Mouse (Mus musculus): ENCODE measurements at regions not wholly inside any gene's neighbourhood (a gene's known extent, or its start where the extent isn't known, plus 50 kb on each side); places are given as distances from the start of the nearest gene placed in this dataset.
A peak's percentile ranks its signal among the peaks of the same experiment; 100 is the strongest.

DNA sequence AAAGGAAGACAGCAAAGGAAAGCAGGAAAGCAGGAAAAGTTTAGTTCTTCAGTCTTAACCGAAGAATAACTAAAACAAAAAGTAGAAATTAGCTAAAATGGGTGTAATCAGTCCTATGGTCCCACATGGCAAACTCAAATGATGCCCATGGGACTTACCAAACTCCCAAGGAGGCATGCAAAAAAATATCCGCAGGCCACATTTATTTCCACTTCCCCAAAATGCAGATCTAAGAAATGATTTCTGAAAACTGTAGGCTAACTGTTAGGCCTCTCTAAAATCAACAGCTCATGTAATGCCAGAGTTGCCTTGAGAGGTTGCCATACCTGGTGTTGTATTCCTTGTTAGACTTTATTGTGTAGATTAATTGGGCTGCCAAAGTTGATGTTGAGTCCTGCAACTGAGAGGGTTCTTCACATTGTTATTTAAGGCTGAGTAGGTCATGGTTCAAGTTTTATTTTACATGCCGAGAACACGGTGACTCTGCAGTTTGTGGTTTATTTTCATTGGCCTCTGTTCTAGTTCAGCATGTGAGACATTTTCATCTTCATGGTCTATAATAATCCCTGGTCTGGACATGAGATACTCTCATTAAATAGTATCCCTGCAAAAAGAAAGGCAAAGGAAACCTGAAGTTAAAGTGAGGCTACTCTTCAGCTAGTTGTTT, 164.0 kb upstream of the Slc8a1 start (continued):
- no peak for TF ChIP-seq USF1 (IDR thresholded peaks at IDR 0.05; ENCODE audit: low read depth, low read length)
- TF ChIP-seq EP300 (IDR thresholded peaks at IDR 0.05; ENCODE audit: low read length), result peak; percentile 58
- TF ChIP-seq JUN (IDR thresholded peaks at IDR 0.05; ENCODE audit: insufficient read depth, low read depth, low read length), result no peak
- TF ChIP-seq RAD21 (IDR thresholded peaks at IDR 0.05; ENCODE audit: low read depth, low read length), result no peak
- TF ChIP-seq GABPA (IDR thresholded peaks at IDR 0.05; ENCODE audit: insufficient replicate concordance, low read depth, low read length), result no peak
- TF ChIP-seq BHLHE40 (IDR thresholded peaks at IDR 0.05; ENCODE audit: low read depth, low read length), result no peak
- TF ChIP-seq JUND (conservative IDR thresholded peaks at IDR 0.05; ENCODE audit: low read depth, low read length), result no peak

- peaks cover 0 to 23% of the 10 kb centered on the region in 2 experiments; a peak in 2 of 4 replicates for H3K4me1 ChIP-seq (ENCODE audit: control insufficient read depth in 1 of 2, insufficient read depth in 2 of 2)
- no peaks in the 10 kb centered on the region for H3K27me3 ChIP-seq (replicated peaks)
- H3K4me3 ChIP-seq (replicated peaks in 1 of 3; ENCODE audit: low read depth in 2 of 3, low read length in 2 of 3, poor library complexity in 1 of 3), result no peak overlapping the region
- H3K27ac ChIP-seq (ENCODE audit: insufficient read depth, low read depth), result no peak overlapping the region
- no peak overlapping the region for H3K9ac ChIP-seq (ENCODE audit: insufficient read depth, low read depth)
- dilution Hi-C loops (cut with MboI; ENCODE audit: extremely low pct_ligation_motif_present, extremely low pct_unique_long_range_greater_than_20kb, low sequenced_read_pairs), result no loop called here
- peaks cover 3% of the 10 kb centered on the region for H3K9me3 ChIP-seq (replicated peaks; ENCODE audit: low read length)
- no peak for DNase-seq (ENCODE audit: extremely low read depth)
- no peaks in the 10 kb centered on the region for H3K79me2 ChIP-seq (replicated peaks; ENCODE audit: control insufficient read depth, extremely low read depth, insufficient read depth, poor library complexity, severe bottlenecking)
- in situ Hi-C loops (cut with MboI; ENCODE audit: low pct_ligation_motif_present, low pct_unique_long_range_greater_than_20kb, low sequenced_read_pairs), result no loop called here
- H3K4me2 ChIP-seq (ENCODE audit: insufficient read depth, low read depth, poor library complexity, severe bottlenecking), result no peak overlapping the region
- TF ChIP-seq CTCF (conservative IDR thresholded peaks at IDR 0.05 in 1 of 2, IDR thresholded peaks at IDR 0.05 in 1 of 2; ENCODE audit: low read depth in 2 of 2, low read length in 2 of 2) (no peak), USF2 (conservative IDR thresholded peaks at IDR 0.05; ENCODE audit: low read depth, low read length) (no peak), ZC3H11A (IDR thresholded peaks at IDR 0.05; ENCODE audit: low read depth, low read length) (no peak), NELFE (IDR thresholded peaks at IDR 0.05; ENCODE audit: low read depth, low read length) (no peak), SIN3A (IDR thresholded peaks at IDR 0.05; ENCODE audit: low read length) (no peak), CHD2 (IDR thresholded peaks at IDR 0.05; ENCODE audit: low read length) (no peak), ZMIZ1 (IDR thresholded peaks at IDR 0.05; ENCODE audit: low read depth, low read length) (no peak), JUND (conservative IDR thresholded peaks at IDR 0.05; ENCODE audit: low read depth, low read length) (no peak), RCOR1 (conservative IDR thresholded peaks at IDR 0.05; ENCODE audit: low read depth, low read length) (no peak), NRF1 (IDR thresholded peaks at IDR 0.05; ENCODE audit: low read depth, low read length) (no peak), JUN (IDR thresholded peaks at IDR 0.05; ENCODE audit: insufficient read depth, low read depth, low read length) (no peak), POLR2AphosphoS2 (IDR thresholded peaks at IDR 0.05; ENCODE audit: low read depth, low read length) (no peak), TBP (conservative IDR thresholded peaks at IDR 0.05; ENCODE audit: low read depth, low read length) (no peak), ZNF384 (IDR thresholded peaks at IDR 0.05; ENCODE audit: low read depth, low read length) (no peak)
- H3K36me3 ChIP-seq (replicated peaks in 1 of 2; ENCODE audit: control insufficient read depth in 1 of 2, insufficient read depth in 1 of 2, low read length in 1 of 2), result no peaks in the 10 kb centered on the region
These were observed 160.8 kb upstream of the Slc8a1 start for GRCm38 (mm10) chr17:81898984-81899383.
